Mouse (Mus musculus) limb, embryonic 14.5 days (tissue): ENCODE measurements at regions not wholly inside any gene's neighbourhood (a gene's known extent, or its start where the extent isn't known, plus 50 kb on each side); places are given as distances from the start of the nearest gene placed in this dataset.

Source experiments
- ATAC-seq: fragments of 200-750 bp; cut with Nextera tagmentation; 2 replicates; pipeline ENCODE4 v1.8.0; 2017; ENCODE audit warnings: low read depth, moderate number of reproducible peaks, moderate TSS enrichment; ENCODE audit not compliant: low FRiP score
- DNase-seq: peaks from one replicate; pipeline ENCODE4 v3.0.0-alpha.2; 2015; ENCODE audit warnings: low spot score
- H3K27ac ChIP-seq: fragments of 300-500 bp; sonication (generic); replicated peaks from 2 replicates; pipeline ENCODE4 v1.5.1; 2014; ENCODE audit warnings: low read depth, mild to moderate bottlenecking, low read length, moderate library complexity, mixed read lengths
- H3K27me3 ChIP-seq: fragments of 300-500 bp; sonication (generic); 2 replicates; pipeline ENCODE4 v1.6.1; 2014; ENCODE audit warnings: low read length, mixed read lengths; ENCODE audit not compliant: control insufficient read depth, insufficient read depth
- H3K36me3 ChIP-seq: fragments of 300-500 bp; sonication (generic); 2 replicates; pipeline ENCODE4 v1.6.1; 2014; ENCODE audit warnings: mild to moderate bottlenecking, low read length, moderate library complexity, mixed read lengths; ENCODE audit not compliant: control insufficient read depth, insufficient read depth
- H3K4me1 ChIP-seq: fragments of 300-500 bp; sonication (generic); 2 replicates; pipeline ENCODE4 v1.6.1; 2014; ENCODE audit warnings: antibody characterized with exemption, low read length, mixed read lengths; ENCODE audit not compliant: control insufficient read depth, insufficient read depth
- H3K4me2 ChIP-seq: fragments of 300-500 bp; sonication (generic); replicated peaks from 2 replicates; pipeline ENCODE4 v1.6.1; 2014; ENCODE audit warnings: low read depth, mild to moderate bottlenecking, low read length, moderate library complexity; ENCODE audit not compliant: severe bottlenecking
- H3K4me3 ChIP-seq: fragments of 300-500 bp; sonication (generic); replicated peaks from 2 replicates; pipeline ENCODE4 v1.5.1; 2014; ENCODE audit warnings: low read length
- H3K9ac ChIP-seq: fragments of 300-500 bp; sonication (generic); 2 replicates; pipeline ENCODE4 v1.6.1; 2014; ENCODE audit warnings: mild to moderate bottlenecking, low read depth, low read length, moderate library complexity; ENCODE audit not compliant: severe bottlenecking
- H3K9me3 ChIP-seq: fragments of 300-500 bp; sonication (generic); 2 replicates; pipeline ENCODE4 v1.6.1; 2016; ENCODE audit warnings: low read length; ENCODE audit not compliant: control insufficient read depth
- POLR2A ChIP-seq: fragments of 200-500 bp; IDR thresholded peaks from 2 replicates; pipeline ENCODE4 v1.8.0; 2012; ENCODE audit warnings: inconsistent platforms, mild to moderate bottlenecking, moderate library complexity, borderline replicate concordance; ENCODE audit not compliant: insufficient read depth, insufficient read length; ENCODE audit errors: extremely low read depth
- WGBS: fragments of 180-500 bp; shearing (Covaris S2); extraction: QIAGEN DNeasy Blood & Tissue Kit; methylation state at CpG from one replicate; pipeline ENCODE4 v1.1.7; 2014; 5-methylcytosine and 5-hydroxymethylcytosine counted together

DNA sequence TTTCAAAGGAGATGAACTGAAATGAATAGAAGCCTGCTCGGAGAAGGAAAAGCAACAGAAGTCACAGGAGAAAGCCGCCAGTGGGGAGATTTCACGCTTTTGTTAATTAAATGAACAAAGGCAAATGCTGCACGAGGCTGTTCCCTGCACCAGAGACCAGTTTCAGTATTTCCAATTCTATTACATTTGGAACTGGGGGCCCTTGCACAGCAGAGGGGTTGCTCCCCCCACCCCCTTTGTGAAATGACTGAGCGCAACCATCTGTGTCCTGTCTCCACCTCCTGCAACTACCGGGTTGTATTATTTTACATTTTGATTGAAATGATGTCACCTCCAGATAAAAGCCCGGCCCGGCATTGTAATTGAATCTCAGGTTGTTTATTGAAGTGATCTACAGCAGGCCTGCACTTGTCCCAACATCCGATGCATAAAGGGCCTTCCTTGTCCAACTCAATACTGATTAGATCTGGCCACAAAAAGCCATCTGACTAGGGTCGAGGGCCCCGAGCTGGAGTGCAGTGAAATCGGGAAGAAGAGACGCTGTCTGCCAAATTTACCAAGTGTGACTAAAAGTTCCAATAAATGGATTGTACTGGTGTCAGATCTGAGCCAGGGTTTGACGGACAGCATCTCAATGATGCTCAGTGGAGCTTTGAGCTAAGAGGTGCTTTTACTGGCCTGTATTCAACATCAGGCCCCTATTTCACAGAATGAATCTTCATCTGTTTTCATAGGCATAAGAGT is 152.9 kb upstream of the Irx4 start:
- no peak overlapping the region for H3K4me3 ChIP-seq
- H3K4me1 ChIP-seq: no peaks in the 10 kb centered on the region
- ATAC-seq (no peak), DNase-seq (no peak)
- no peak overlapping the region for H3K27ac ChIP-seq
- no peaks in the 10 kb centered on the region for H3K36me3 ChIP-seq
- no peak overlapping the region for H3K4me2 ChIP-seq
- 79% methylated on average over 14 of the region's 14 CpGs for WGBS
- H3K9ac ChIP-seq: no peak overlapping the region
- H3K9me3 ChIP-seq: no peaks in the 10 kb centered on the region
- no peak for TF ChIP-seq POLR2A
- H3K27me3 ChIP-seq: no peaks in the 10 kb centered on the region

DNA sequence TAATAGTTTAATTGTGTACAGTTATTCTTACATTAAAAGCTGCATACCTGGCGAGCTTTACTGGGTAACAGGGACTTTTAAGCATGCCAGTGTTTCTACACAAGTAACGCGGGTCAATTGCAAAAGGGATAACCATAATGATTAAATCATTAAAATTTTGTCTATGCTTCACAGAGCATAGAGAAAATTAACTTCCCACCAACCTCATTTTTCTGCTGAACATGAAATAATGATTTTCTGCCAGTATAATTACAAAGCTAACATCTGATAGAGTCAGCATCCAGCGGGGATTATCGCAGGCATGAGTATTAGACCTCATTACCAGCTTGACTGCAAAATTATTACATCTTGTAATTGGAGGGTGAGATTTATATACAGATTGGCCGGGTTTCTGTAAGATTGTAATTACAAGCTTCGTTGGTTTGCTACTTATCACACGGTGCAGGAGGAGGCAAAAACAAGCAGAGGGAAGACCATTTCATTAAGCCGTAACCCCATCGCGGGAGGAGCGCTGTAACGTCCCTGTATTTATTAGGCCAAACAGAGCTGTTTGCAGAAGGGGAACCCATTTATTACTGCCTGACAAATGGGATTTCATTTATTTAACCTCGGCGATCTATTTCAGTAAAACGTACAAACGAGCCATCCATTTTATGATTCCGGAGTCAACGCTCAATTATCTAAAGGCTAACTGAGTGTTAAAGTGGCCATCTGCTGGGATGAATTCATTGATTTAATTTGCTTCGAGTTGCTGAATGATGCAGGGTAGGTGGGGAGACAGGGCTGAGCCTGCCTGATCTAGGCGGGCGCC is 143.3 kb upstream of the Irx4 start:
- no peaks in the 10 kb centered on the region for H3K9me3 ChIP-seq
- TF ChIP-seq POLR2A: no peak
- 22% methylated on average over 22 of the region's 22 CpGs for WGBS
- no peak for ATAC-seq
- no peaks in the 10 kb centered on the region for H3K36me3 ChIP-seq
- no peak overlapping the region for H3K9ac ChIP-seq
- DNase-seq: no peak
- no peaks in the 10 kb centered on the region for H3K4me1 ChIP-seq
- no peak overlapping the region for H3K4me3 ChIP-seq
- peak overlapping the region; percentile 13 for H3K4me2 ChIP-seq
- H3K27me3 ChIP-seq: no peaks in the 10 kb centered on the region
- no peak overlapping the region for H3K27ac ChIP-seq

DNA sequence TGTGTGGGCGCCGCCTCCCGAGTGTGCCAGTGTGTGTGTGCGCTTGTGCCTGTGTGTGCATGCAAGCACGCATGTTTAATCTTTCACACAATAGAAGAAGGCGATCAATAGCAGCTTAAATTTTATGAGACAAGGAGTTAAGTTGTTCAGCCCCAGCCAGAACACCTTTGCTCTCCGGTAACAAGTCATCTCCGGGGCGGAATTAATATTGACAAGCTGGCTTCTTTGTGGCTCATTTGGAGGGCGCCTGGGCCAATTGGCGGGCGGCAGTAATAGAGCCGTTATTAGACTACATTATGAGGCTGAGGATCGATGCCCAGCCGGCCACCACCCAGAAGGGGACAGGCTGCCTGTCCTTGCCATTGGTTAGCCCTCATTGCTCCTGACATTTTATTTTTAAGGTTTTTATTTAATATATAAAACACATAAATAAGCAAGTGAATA is 142.6 kb upstream of the Irx4 start:
- 47% methylated on average over 15 of the region's 15 CpGs for WGBS
- no peak overlapping the region for H3K4me3 ChIP-seq
- no peak overlapping the region for H3K27ac ChIP-seq
- no peak for TF ChIP-seq POLR2A
- H3K4me2 ChIP-seq: peak overlapping the region; percentile 13
- DNase-seq (no peak), ATAC-seq (no peak)
- H3K9me3 ChIP-seq: no peaks in the 10 kb centered on the region
- no peaks in the 10 kb centered on the region for H3K27me3 ChIP-seq
- no peak overlapping the region for H3K9ac ChIP-seq
- H3K4me1 ChIP-seq: no peaks in the 10 kb centered on the region
- H3K36me3 ChIP-seq: no peaks in the 10 kb centered on the region

DNA sequence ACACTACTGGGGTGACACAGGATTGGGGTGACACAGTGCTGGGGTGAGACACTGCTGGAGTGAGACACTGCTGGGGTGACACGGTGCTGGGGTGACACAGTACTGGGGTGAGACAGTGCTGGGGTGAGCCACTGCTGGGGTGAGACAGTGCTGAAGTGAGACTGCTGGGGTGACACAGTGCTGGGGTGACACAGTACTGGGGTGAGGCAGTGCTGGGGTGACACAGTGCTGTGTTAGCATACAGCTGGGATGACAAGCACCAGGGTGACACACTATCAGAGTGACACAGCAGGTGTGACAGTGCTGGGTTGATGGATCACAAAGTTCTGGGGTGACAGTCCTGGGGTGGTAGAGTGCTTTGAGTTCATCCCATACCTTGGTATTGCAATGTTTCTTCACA is 137.3 kb upstream of the Irx4 start:
- ATAC-seq: no peak
- no peaks in the 10 kb centered on the region for H3K9me3 ChIP-seq

DNA sequence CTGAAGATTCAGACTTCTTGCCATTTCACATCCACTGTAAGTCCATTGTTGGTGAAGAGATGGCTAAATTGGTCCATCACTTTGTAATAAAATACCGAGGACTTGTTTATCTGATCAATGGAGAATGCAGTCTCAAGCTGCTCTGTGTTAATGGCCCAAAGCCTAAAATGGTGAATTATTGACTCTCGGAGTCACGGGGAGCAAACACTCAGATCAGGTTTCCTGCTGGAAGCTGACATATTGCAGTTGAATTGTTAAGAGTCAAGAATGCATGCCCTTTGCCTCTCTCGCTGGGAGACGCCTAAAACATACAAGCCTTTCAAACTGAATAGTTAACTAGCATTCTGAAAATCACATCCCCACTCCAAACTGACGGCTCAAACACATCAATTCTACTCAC is 129.0 kb upstream of the Irx4 start:
- Histone ChIP-seq H3K27me3 (no peaks in the 10 kb centered on the region), H3K36me3 (no peaks in the 10 kb centered on the region), H3K9ac (no peak overlapping the region), H3K4me1 (no peaks in the 10 kb centered on the region), H3K4me2 (no peak overlapping the region), H3K4me3 (no peak overlapping the region), H3K9me3 (no peaks in the 10 kb centered on the region), H3K27ac (no peak overlapping the region)
- no peak for TF ChIP-seq POLR2A
- ATAC-seq: no peak
- no peak for DNase-seq
- WGBS: 57% methylated on average over 6 of the region's 6 CpGs

More for the DNA sequence above, 137.3 kb upstream of the Irx4 start:
- DNase-seq: no peak
- WGBS: 87% methylated on average over 1 of the region's 1 CpGs
- H3K4me2 ChIP-seq: no peak overlapping the region
- no peak overlapping the region for H3K4me3 ChIP-seq
- H3K9ac ChIP-seq: no peak overlapping the region
- H3K36me3 ChIP-seq: no peaks in the 10 kb centered on the region
- TF ChIP-seq POLR2A: no peak
- H3K4me1 ChIP-seq: no peaks in the 10 kb centered on the region
- H3K27me3 ChIP-seq: no peaks in the 10 kb centered on the region
- no peak overlapping the region for H3K27ac ChIP-seq
